Comparison of ENCODE assay signal across 16 mouse cellular contexts in genomic region chr17:34087386-34087785, GRCm38 (mm10). TPM values are rescaled to one million over a fixed set of nuclear protein-coding genes. Genes with fewer than 3 reads are reported as not detected.
"Had no signal": no experiment of that assay in that cellular context is flagged by ENCODE, and none has a peak within 500 bp of the region (broad histone marks: within the 10 kb centered on the region; RNA-seq: fewer than 3 reads in every experiment).

No protein-coding gene starts in this region.

- DNase-seq: gastrocnemius, postnatal 14 days; gastrocnemius, postnatal 36 days; heart, adult 11 months; heart, adult 2 months; heart, postnatal 14 days; heart, postnatal 36 days; kidney, adult 11 months; kidney, adult 2 months; kidney, adult 9 months; kidney, postnatal 14 days; kidney, postnatal 36 days; left cerebral cortex, postnatal 4 days had no signal

RNA-seq across cellular contexts. Expression of gene H2-Oa, which starts 4.8 kb away (rescaled TPM):
- total RNA-seq: gastrocnemius, adult 18-20 months; gastrocnemius, adult 8-10 months; gastrocnemius, postnatal 14 days; gastrocnemius, postnatal 36 days; heart, postnatal 36 days; hindbrain, postnatal 0 days; left cerebral cortex, postnatal 4 days had no signal

RNA-seq across cellular contexts. Expression of gene H2-DMb2, which starts 55.7 kb away (rescaled TPM):
- total RNA-seq: layer of hippocampus, postnatal 10 days had no signal
